Mouse (Mus musculus): ENCODE results near the gene Mast4. TPM values are rescaled to one million over a fixed set of nuclear protein-coding genes. Genes with fewer than 3 reads are reported as not detected.

The Mast4 gene
- total and polyA plus RNA-seq, 3 experiments, result 0.04 to 1.1 (median 0.23) TPM

- Histone ChIP-seq H3K36me3 (replicated peaks) (no peaks in the 10 kb centered on the region), H3K4me3 (ENCODE audit: low read depth, low read length) (no peak overlapping the region), H3K27me3 (ENCODE audit: insufficient read depth, low read length) (no peaks in the 10 kb centered on the region), H3K9me3 (replicated peaks) (no peaks in the 10 kb centered on the region), H3K4me1 (ENCODE audit: insufficient read depth, low read depth, low read length) (no peaks in the 10 kb centered on the region)
- no peak for DNase-seq (ENCODE audit: low spot score)
- TF ChIP-seq GATA2 (IDR thresholded peaks at IDR 0.05; ENCODE audit: borderline replicate concordance, low read depth, low read length), result no peak
- no peak for TF ChIP-seq POLR2AphosphoS5 (IDR thresholded peaks at IDR 0.05; ENCODE audit: insufficient replicate concordance, low read depth, low read length)
- no peak for TF ChIP-seq TAL1 (conservative IDR thresholded peaks at IDR 0.05; ENCODE audit: low read depth, low read length)
- TF ChIP-seq CTCF (IDR thresholded peaks at IDR 0.05; ENCODE audit: low read depth, low read length), result no peak
- ATAC-seq (ENCODE audit: extremely low read depth, insufficient number of reproducible peaks, low FRiP score, poor library complexity, severe bottlenecking), result no peak
Measured at GRCm38 (mm10) chr13:102768512-102768911, 565.8 kb downstream of the Mast4 start.

- Histone ChIP-seq H3K4me1 (ENCODE audit: insufficient read depth, low read depth, low read length) (no peaks in the 10 kb centered on the region), H3K27me3 (ENCODE audit: insufficient read depth, low read length) (no peaks in the 10 kb centered on the region), H3K36me3 (replicated peaks) (no peaks in the 10 kb centered on the region), H3K4me3 (ENCODE audit: low read depth, low read length) (no peak overlapping the region), H3K9me3 (replicated peaks) (no peaks in the 10 kb centered on the region)
- TF ChIP-seq GATA1 (IDR thresholded peaks at IDR 0.05; ENCODE audit: borderline replicate concordance, low read length) (no peak), TAL1 (conservative IDR thresholded peaks at IDR 0.05; ENCODE audit: low read depth, low read length) (no peak), CTCF (IDR thresholded peaks at IDR 0.05; ENCODE audit: low read depth, low read length) (no peak), POLR2AphosphoS5 (IDR thresholded peaks at IDR 0.05; ENCODE audit: insufficient replicate concordance, low read depth, low read length) (no peak), GATA2 (IDR thresholded peaks at IDR 0.05; ENCODE audit: borderline replicate concordance, low read depth, low read length) (no peak)
- no peak for DNase-seq (ENCODE audit: low spot score)
- ATAC-seq (ENCODE audit: extremely low read depth, insufficient number of reproducible peaks, low FRiP score, poor library complexity, severe bottlenecking), result no peak
Measured at GRCm38 (mm10) chr13:102767110-102767509, 567.2 kb downstream of the Mast4 start.

GRCm38 (mm10) chr13:102765216-102765615, 569.1 kb downstream of the Mast4 start:
- DNase-seq (ENCODE audit: low spot score) (no peak), ATAC-seq (ENCODE audit: extremely low read depth, insufficient number of reproducible peaks, low FRiP score, poor library complexity, severe bottlenecking) (no peak)
- no peak for TF ChIP-seq POLR2AphosphoS5 (IDR thresholded peaks at IDR 0.05; ENCODE audit: insufficient replicate concordance, low read depth, low read length)
- no peaks in the 10 kb centered on the region for H3K36me3 ChIP-seq (replicated peaks)
- H3K27me3 ChIP-seq (ENCODE audit: insufficient read depth, low read length), result no peaks in the 10 kb centered on the region
- no peaks in the 10 kb centered on the region for H3K4me1 ChIP-seq (ENCODE audit: insufficient read depth, low read depth, low read length)
- H3K4me3 ChIP-seq (ENCODE audit: low read depth, low read length), result no peak overlapping the region
- H3K9me3 ChIP-seq (replicated peaks), result no peaks in the 10 kb centered on the region

GRCm38 (mm10) chr13:102764218-102764617, 570.1 kb downstream of the Mast4 start:
- Histone ChIP-seq H3K36me3 (replicated peaks) (no peaks in the 10 kb centered on the region), H3K4me3 (ENCODE audit: low read depth, low read length) (no peak overlapping the region), H3K4me1 (ENCODE audit: insufficient read depth, low read depth, low read length) (no peaks in the 10 kb centered on the region), H3K9me3 (replicated peaks) (no peaks in the 10 kb centered on the region), H3K27me3 (ENCODE audit: insufficient read depth, low read length) (no peaks in the 10 kb centered on the region)
- TF ChIP-seq TAL1 (conservative IDR thresholded peaks at IDR 0.05; ENCODE audit: low read depth, low read length), result no peak
- TF ChIP-seq GATA2 (IDR thresholded peaks at IDR 0.05; ENCODE audit: borderline replicate concordance, low read depth, low read length), result no peak
- TF ChIP-seq POLR2AphosphoS5 (IDR thresholded peaks at IDR 0.05; ENCODE audit: insufficient replicate concordance, low read depth, low read length), result no peak
- TF ChIP-seq GATA1 (IDR thresholded peaks at IDR 0.05; ENCODE audit: borderline replicate concordance, low read length), result no peak
- no peak for TF ChIP-seq CTCF (IDR thresholded peaks at IDR 0.05; ENCODE audit: low read depth, low read length)
- ATAC-seq (ENCODE audit: extremely low read depth, insufficient number of reproducible peaks, low FRiP score, poor library complexity, severe bottlenecking), result no peak
- DNase-seq (ENCODE audit: low spot score), result no peak

GRCm38 (mm10) chr13:102762203-102762602, 572.1 kb downstream of the Mast4 start:
- Histone ChIP-seq H3K36me3 (replicated peaks) (no peaks in the 10 kb centered on the region), H3K9me3 (replicated peaks) (no peaks in the 10 kb centered on the region), H3K4me1 (ENCODE audit: insufficient read depth, low read depth, low read length) (no peaks in the 10 kb centered on the region), H3K27me3 (ENCODE audit: insufficient read depth, low read length) (peaks cover 6% of the 10 kb centered on the region; the same call in 1 of the 2 replicates), H3K4me3 (ENCODE audit: low read depth, low read length) (no peak overlapping the region)
- no peak for ATAC-seq (ENCODE audit: extremely low read depth, insufficient number of reproducible peaks, low FRiP score, poor library complexity, severe bottlenecking)
- TF ChIP-seq CTCF (IDR thresholded peaks at IDR 0.05; ENCODE audit: low read depth, low read length) (no peak), GATA1 (IDR thresholded peaks at IDR 0.05; ENCODE audit: borderline replicate concordance, low read length) (no peak), GATA2 (IDR thresholded peaks at IDR 0.05; ENCODE audit: borderline replicate concordance, low read depth, low read length) (no peak), POLR2AphosphoS5 (IDR thresholded peaks at IDR 0.05; ENCODE audit: insufficient replicate concordance, low read depth, low read length) (no peak), TAL1 (conservative IDR thresholded peaks at IDR 0.05; ENCODE audit: low read depth, low read length) (no peak)
- DNase-seq (ENCODE audit: low spot score), result no peak

- ATAC-seq (ENCODE audit: extremely low read depth, insufficient number of reproducible peaks, low FRiP score, poor library complexity, severe bottlenecking) (no peak), DNase-seq (ENCODE audit: low spot score) (no peak)
- Histone ChIP-seq H3K27me3 (ENCODE audit: insufficient read depth, low read length) (peaks cover 6% of the 10 kb centered on the region; the same call in 1 of the 2 replicates), H3K9me3 (replicated peaks) (no peaks in the 10 kb centered on the region), H3K4me1 (ENCODE audit: insufficient read depth, low read depth, low read length) (no peaks in the 10 kb centered on the region), H3K4me3 (ENCODE audit: low read depth, low read length) (no peak overlapping the region), H3K36me3 (replicated peaks) (no peaks in the 10 kb centered on the region)
- no peak for TF ChIP-seq GATA1 (IDR thresholded peaks at IDR 0.05; ENCODE audit: borderline replicate concordance, low read length)
- no peak for TF ChIP-seq POLR2AphosphoS5 (IDR thresholded peaks at IDR 0.05; ENCODE audit: insufficient replicate concordance, low read depth, low read length)
- no peak for TF ChIP-seq GATA2 (IDR thresholded peaks at IDR 0.05; ENCODE audit: borderline replicate concordance, low read depth, low read length)
- no peak for TF ChIP-seq TAL1 (conservative IDR thresholded peaks at IDR 0.05; ENCODE audit: low read depth, low read length)
- no peak for TF ChIP-seq CTCF (IDR thresholded peaks at IDR 0.05; ENCODE audit: low read depth, low read length)
Measured at GRCm38 (mm10) chr13:102761410-102761809, 572.9 kb downstream of the Mast4 start.

- ATAC-seq (ENCODE audit: extremely low read depth, insufficient number of reproducible peaks, low FRiP score, poor library complexity, severe bottlenecking) (no peak), DNase-seq (ENCODE audit: low spot score) (no peak)
- TF ChIP-seq GATA2 (IDR thresholded peaks at IDR 0.05; ENCODE audit: borderline replicate concordance, low read depth, low read length) (no peak), GATA1 (IDR thresholded peaks at IDR 0.05; ENCODE audit: borderline replicate concordance, low read length) (no peak), POLR2AphosphoS5 (IDR thresholded peaks at IDR 0.05; ENCODE audit: insufficient replicate concordance, low read depth, low read length) (no peak), TAL1 (conservative IDR thresholded peaks at IDR 0.05; ENCODE audit: low read depth, low read length) (no peak), CTCF (IDR thresholded peaks at IDR 0.05; ENCODE audit: low read depth, low read length) (no peak)
- Histone ChIP-seq H3K4me3 (ENCODE audit: low read depth, low read length) (no peak overlapping the region), H3K36me3 (replicated peaks) (no peaks in the 10 kb centered on the region), H3K27me3 (ENCODE audit: insufficient read depth, low read length) (peaks cover 10% of the 10 kb centered on the region; the same call in 1 of the 2 replicates), H3K9me3 (replicated peaks) (no peaks in the 10 kb centered on the region), H3K4me1 (ENCODE audit: insufficient read depth, low read depth, low read length) (no peaks in the 10 kb centered on the region)
Measured at GRCm38 (mm10) chr13:102758021-102758420, 576.3 kb downstream of the Mast4 start.

Data from G1E (cell line).